Mouse (Mus musculus): ENCODE measurements around the gene Madd.

- TF ChIP-seq POLR2A (IDR thresholded peaks at IDR 0.05; ENCODE audit: borderline replicate concordance, extremely low read depth, insufficient read depth, insufficient read length, poor library complexity, severe bottlenecking) (no peak), CTCF (IDR thresholded peaks at IDR 0.05; ENCODE audit: borderline replicate concordance, extremely low read depth, insufficient read depth, insufficient read length) (no peak)
Measured at GRCm38 (mm10) chr2:91148101-91148500, 35.5 kb downstream of the Madd start.
